Mouse (Mus musculus) heart, embryonic 12.5 days (tissue): ENCODE data around the gene Akap13. TPM values are rescaled to one million over a fixed set of nuclear protein-coding genes. Genes with fewer than 3 reads are reported as not detected.
"Not testable (repeated sequence)": the region's sequence is repeated elsewhere in the genome, so short reads cannot be mapped to it uniquely, and the experiment has no call there.

ENCODE experiments used
- ATAC-seq: fragments of 200-750 bp; cut with Nextera tagmentation; 2 replicates; pipeline ENCODE4 v1.8.0; 2017; ENCODE audit warnings: moderate TSS enrichment, moderate library complexity; ENCODE audit not compliant: insufficient number of reproducible peaks, low FRiP score
- H3K27ac ChIP-seq: fragments of 300-500 bp; sonication (generic); 2 replicates; pipeline ENCODE4 v1.5.1; 2016; ENCODE audit warnings: mild to moderate bottlenecking, moderate library complexity; ENCODE audit not compliant: poor library complexity, severe bottlenecking
- H3K27me3 ChIP-seq: fragments of 300-500 bp; sonication (generic); replicated peaks from 2 replicates; pipeline ENCODE4 v1.6.1; 2016; ENCODE audit warnings: mild to moderate bottlenecking, moderate library complexity
- H3K36me3 ChIP-seq: fragments of 300-500 bp; sonication (generic); 2 replicates; pipeline ENCODE4 v1.6.1; 2016; ENCODE audit warnings: mild to moderate bottlenecking, moderate library complexity
- H3K4me1 ChIP-seq: fragments of 300-500 bp; sonication (generic); replicated peaks from 2 replicates; pipeline ENCODE4 v1.6.1; 2016; ENCODE audit warnings: mild to moderate bottlenecking
- H3K4me2 ChIP-seq: fragments of 300-500 bp; sonication (generic); 2 replicates; pipeline ENCODE4 v1.6.1; 2016; ENCODE audit warnings: mild to moderate bottlenecking, moderate library complexity
- H3K4me3 ChIP-seq: fragments of 300-500 bp; sonication (generic); 2 replicates; pipeline ENCODE4 v1.5.1; 2016; ENCODE audit warnings: mild to moderate bottlenecking
- H3K9ac ChIP-seq: fragments of 300-500 bp; sonication (generic); 2 replicates; pipeline ENCODE4 v1.6.1; 2016; ENCODE audit warnings: mild to moderate bottlenecking, moderate library complexity
- H3K9me3 ChIP-seq: fragments of 300-500 bp; sonication (generic); replicated peaks from 2 replicates; pipeline ENCODE4 v1.6.1; 2016; ENCODE audit warnings: mild to moderate bottlenecking, moderate library complexity
- WGBS: fragments of 180-500 bp; shearing (Covaris S2); methylation state at CpG from one replicate; pipeline ENCODE4 v1.1.7; 2016; 5-methylcytosine and 5-hydroxymethylcytosine counted together
- polyA plus RNA-seq: library from polyadenylated mRNA; unstranded; fragments of >200 nt; fragmentation: Nextera tagmentation; extraction: Ambion mirVana; gene quantifications from 2 replicates; pipeline ENCODE4 v1.2.1, GENCODE M21; 2016

Akap13 gene
- polyA plus RNA-seq, 1 experiment from 2014 or later, result 66.9 TPM

DNA sequence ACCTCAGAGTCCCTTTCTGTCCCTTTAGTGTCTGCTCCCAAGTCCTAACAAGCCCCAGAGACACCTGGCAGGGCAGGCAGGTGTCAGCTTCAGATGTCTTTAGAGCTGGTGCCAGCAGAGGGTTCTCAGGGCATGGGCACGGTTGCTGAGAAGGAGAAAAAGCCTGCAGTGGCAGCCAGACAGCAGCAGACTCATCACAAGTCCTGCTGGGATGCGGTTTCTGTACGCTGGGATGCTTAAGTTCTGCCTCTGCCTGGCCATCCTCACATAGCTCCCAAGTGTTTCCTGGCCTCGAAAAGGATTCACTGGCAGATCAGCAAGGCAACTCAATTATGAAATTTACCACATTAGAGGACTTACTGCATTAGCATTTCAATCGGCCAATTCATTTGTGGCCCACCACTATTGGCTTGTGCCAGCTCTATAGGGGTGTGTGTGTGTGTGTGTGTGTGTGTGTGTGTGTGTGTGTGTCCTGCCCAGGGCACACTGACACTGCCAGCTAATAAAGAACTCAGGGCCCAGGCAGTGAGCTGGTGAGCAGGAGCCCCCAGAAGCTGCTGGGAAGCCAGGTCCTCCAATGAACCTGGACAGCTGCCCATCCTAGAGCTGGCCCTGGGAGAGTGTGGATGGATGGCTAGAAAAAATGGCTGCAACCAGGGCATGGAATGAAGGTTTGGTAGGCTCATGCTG, 311.9 kb downstream of the Akap13 start:
- H3K4me2 ChIP-seq, H3K4me1 ChIP-seq, H3K9ac ChIP-seq, H3K27ac ChIP-seq, H3K4me3 ChIP-seq, H3K9me3 ChIP-seq, H3K27me3 ChIP-seq, ATAC-seq: not testable (repeated sequence)
- H3K36me3 ChIP-seq, result peaks cover 36% of the 10 kb centered on the region
- 73% methylated on average over 1 of the region's 5 CpGs for WGBS

DNA sequence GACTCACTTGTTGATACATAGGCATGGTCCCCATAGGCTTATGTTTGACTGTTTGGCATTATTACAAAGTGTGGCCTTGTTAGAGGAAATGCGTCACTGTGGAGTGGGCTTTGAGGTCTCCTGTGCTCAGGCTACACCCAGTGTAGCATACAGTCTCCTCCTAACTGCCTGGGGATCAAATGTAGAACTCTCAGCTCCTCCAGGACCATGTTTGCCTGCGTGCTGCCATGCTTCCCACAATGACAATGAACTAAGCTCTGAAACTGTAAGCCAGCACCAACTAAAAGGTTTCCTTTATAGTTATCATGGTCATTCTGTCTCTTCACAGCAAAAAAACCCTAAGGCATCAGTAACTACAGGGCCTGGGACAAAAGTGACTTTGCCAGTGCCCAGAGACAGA, 312.8 kb downstream of the Akap13 start:
- no peak for ATAC-seq
- Histone ChIP-seq H3K4me3 (no peak overlapping the region), H3K4me1 (no peaks in the 10 kb centered on the region), H3K36me3 (peaks cover 37% of the 10 kb centered on the region), H3K27ac (no peak overlapping the region), H3K9ac (no peak overlapping the region), H3K4me2 (no peak overlapping the region), H3K9me3 (no peaks in the 10 kb centered on the region), H3K27me3 (no peaks in the 10 kb centered on the region)
- WGBS, result 82% methylated on average over 2 of the region's 2 CpGs

DNA sequence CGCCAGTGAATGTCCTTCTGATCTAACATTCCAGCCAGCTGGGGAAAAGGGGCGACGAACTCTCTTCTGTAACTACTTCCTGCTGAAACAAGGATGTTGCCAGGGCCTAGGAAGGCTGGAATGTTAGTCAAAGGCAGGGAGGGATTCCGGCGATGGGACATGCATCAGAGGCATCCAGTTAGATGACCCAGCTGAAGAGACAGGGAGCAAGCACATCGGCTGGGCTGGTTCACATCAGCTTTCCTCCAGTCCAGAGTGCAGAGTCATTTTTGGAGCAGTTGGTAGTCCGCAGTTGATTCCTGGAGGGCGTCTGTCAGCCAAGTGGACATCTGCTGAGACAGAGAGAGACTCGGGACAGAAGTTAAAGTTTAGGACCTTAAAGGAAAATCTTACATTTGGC, 314.6 kb downstream of the Akap13 start:
- H3K36me3 ChIP-seq, result peaks cover 40% of the 10 kb centered on the region
- WGBS, result 91% methylated on average over 9 of the region's 9 CpGs
- no peaks in the 10 kb centered on the region for H3K27me3 ChIP-seq

DNA sequence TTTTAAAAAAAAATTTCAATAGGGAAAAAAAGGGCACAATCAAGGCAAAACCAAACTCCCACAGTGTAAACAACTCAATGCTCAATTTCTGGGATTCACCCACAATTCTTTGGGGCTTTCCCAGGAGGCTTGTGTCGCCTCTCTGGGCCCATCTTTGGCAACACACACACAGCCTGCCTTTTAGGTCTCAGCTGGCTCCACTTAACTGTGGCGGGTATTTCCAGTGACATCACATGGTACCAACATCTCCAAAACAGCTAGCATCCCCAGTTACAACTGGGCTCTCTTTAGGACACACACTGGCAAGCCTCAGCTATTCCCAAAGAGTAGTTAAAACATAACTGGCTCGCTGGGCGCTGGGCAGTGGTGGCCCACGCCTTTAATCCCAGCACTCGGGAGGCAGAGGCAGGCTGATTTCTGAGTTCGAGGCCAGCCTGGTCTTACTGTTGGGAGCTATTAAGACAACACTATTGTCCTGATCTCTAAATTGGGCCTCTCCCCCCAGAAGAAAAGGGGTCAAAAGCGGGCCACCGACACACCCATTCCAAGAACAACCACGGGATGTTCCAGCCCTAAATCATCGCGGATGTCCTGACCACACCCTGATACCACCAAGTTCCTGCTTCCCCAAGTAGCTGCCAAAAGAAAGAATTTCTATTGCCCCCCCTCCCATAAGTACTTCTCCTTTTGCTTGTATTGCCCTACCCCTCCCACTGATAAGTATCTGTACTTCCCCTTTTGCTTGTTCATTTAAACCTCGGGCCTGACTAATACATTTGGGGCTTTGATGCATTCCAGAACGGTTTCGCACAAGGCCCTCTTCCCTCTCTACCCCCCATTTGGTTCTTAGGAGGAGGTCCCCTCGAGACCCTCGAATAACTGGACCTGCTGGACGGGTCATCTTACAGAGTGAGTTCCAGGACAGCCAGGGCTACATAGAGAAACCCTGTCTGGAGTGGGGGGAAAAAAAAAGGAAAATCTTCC, 319.1 kb downstream of the Akap13 start:
- not testable (repeated sequence) for H3K4me3 ChIP-seq, H3K27me3 ChIP-seq, H3K9me3 ChIP-seq, H3K4me2 ChIP-seq, H3K4me1 ChIP-seq, ATAC-seq, H3K9ac ChIP-seq, H3K27ac ChIP-seq
- 88% methylated on average over 18 of the region's 18 CpGs for WGBS
- peaks cover 76% of the 10 kb centered on the region for H3K36me3 ChIP-seq

More for the DNA sequence above, 314.6 kb downstream of the Akap13 start:
- H3K4me2 ChIP-seq, result no peak overlapping the region
- H3K9ac ChIP-seq, result no peak overlapping the region
- no peak overlapping the region for H3K27ac ChIP-seq
- ATAC-seq, result no peak
- H3K4me1 ChIP-seq, result no peaks in the 10 kb centered on the region
- no peak overlapping the region for H3K4me3 ChIP-seq
- H3K9me3 ChIP-seq, result no peaks in the 10 kb centered on the region

DNA sequence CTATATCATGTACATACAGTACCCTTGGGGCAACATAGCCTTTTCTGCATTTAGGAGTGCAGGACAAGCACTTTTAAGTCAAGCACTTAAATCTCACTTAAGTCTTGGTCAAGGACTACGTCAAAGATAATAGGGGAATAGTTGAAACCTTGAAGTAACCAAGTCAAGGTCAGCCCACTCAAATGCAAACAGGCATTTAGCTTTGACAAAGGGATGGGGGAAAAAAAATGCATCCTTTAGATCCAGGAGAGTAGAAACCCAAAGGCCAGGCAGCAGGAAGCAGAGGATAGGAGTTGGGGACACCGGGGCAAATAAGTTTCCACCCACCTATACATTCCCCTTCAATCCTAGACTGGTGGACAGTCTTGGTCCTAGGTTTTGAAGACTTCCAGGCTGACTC, 322.7 kb downstream of the Akap13 start:
- ATAC-seq, result no peak
- H3K36me3 ChIP-seq, result peaks cover 52% of the 10 kb centered on the region
- no peak overlapping the region for H3K9ac ChIP-seq
- H3K4me3 ChIP-seq, result no peak overlapping the region
- H3K9me3 ChIP-seq, result no peaks in the 10 kb centered on the region
- 85% methylated on average over 2 of the region's 2 CpGs for WGBS
- no peak overlapping the region for H3K27ac ChIP-seq
- H3K4me1 ChIP-seq, result peaks cover 13% of the 10 kb centered on the region
- H3K27me3 ChIP-seq, result no peaks in the 10 kb centered on the region
- H3K4me2 ChIP-seq, result no peak overlapping the region

DNA sequence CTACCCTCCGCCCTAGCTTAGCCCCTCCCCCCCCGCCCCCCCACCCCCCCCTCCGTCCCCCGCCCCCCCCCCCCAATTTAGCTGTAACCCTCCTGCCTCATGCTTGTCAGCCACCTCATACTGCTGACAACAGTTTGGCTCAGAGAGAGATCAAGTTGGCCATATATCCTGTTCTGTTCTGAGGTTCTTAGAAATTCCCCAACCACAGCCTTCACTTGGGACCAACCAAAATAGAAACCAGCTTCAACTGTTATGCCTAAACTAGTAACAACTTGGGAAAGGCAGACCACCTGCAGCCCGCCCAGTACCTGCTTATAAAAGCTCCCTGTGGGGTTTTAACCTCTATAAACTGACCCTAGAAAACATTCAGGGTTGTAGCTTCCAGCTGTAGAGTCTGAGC, 325.5 kb downstream of the Akap13 start:
- ATAC-seq, result no peak
- peak overlapping the region; percentile 70 for H3K4me2 ChIP-seq

DNA sequence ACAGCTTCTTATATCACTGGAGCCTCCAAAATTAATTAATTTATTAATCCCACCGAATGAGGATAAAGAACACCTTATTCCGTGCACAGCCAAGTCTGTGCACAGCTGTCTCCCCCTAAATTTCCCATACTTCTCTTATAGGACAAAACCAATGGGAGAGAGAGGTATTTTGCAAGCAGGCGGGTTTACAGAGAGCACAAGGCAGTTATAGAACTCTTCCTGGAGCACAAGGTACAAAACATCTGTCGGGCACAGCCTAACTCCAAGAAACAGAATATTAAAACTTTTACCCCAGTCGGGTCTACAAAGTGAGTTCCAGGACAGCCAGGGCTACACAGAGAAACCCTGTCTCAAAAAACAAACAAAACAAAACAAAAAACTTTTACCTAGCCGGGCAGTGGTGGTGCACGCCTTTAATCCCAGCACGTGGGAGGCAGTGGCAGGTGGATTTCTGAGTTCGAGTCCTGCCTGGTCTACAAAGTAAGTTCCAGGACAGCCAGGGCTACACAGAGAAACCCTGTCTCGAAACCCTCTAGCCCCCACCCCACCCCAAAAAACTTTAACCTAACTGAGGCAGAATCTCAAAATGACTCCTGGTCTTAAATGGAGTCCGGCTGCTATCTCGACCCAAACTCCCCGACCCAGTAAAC, 326.1 kb downstream of the Akap13 start:
- no peaks in the 10 kb centered on the region for H3K27me3 ChIP-seq
- peak overlapping the region; percentile 10; the same call in 1 of the 2 replicates for H3K27ac ChIP-seq
- peaks cover 13% of the 10 kb centered on the region for H3K4me1 ChIP-seq
- H3K9me3 ChIP-seq, result no peaks in the 10 kb centered on the region
- ATAC-seq, result no peak
- H3K9ac ChIP-seq, result peak overlapping the region; percentile 86
- WGBS, result 6% methylated on average over 13 of the region's 13 CpGs
- H3K4me3 ChIP-seq, result peak overlapping the region; percentile 83
- peaks cover 34% of the 10 kb centered on the region for H3K36me3 ChIP-seq
- H3K4me2 ChIP-seq, result peak overlapping the region; percentile 70

More for the DNA sequence above, 325.5 kb downstream of the Akap13 start:
- 24% methylated on average over 5 of the region's 5 CpGs for WGBS
- peaks cover 40% of the 10 kb centered on the region for H3K36me3 ChIP-seq
- peak overlapping the region; percentile 10; the same call in 1 of the 2 replicates for H3K27ac ChIP-seq
- no peaks in the 10 kb centered on the region for H3K27me3 ChIP-seq
- H3K9ac ChIP-seq, result peak overlapping the region; percentile 86; the same call in 1 of the 2 replicates
- H3K9me3 ChIP-seq, result no peaks in the 10 kb centered on the region
- H3K4me1 ChIP-seq, result peaks cover 13% of the 10 kb centered on the region
- peak overlapping the region; percentile 83 for H3K4me3 ChIP-seq

DNA sequence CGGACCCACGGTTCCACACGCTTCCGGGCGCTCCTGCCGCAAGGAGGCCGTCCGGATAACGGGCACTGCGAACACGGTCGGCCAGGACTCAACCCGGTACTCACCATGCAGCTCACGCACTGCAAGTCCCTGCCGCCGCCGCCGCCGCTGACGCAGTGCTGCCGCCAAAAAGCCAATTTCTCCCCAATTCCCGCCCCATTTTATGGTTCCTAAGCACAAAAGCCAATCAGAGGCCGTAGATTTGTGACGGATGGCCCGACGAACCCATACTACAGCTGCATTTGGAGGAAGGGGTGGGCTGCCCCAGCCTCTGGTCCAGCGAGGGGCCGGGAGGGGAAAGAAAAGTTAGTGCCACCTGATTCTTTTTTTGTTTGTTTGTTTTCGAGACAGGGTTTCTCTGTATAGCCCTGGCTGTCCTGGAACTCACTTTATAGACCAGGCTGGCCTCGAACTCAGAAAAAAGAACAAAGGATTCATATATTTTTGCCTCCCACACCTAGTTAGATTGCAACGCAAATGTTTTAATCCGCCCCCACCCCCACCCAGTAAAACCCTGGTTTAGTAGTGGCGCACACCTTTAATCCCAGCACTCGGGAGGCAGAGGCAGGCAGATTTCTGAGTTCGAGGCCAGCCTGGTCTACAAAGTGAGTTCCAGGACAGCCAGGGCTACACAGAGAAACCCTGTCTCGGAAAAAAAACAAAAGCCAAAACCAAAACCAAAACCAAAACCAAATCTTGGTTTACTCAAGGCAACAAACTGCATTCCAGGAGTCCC, 326.8 kb downstream of the Akap13 start:
- Histone ChIP-seq H3K4me2 (peak overlapping the region; percentile 70), H3K27me3 (no peaks in the 10 kb centered on the region), H3K27ac (no peak overlapping the region), H3K9me3 (no peaks in the 10 kb centered on the region), H3K4me1 (peaks cover 18% of the 10 kb centered on the region), H3K36me3 (peaks cover 27% of the 10 kb centered on the region), H3K4me3 (peak overlapping the region; percentile 83), H3K9ac (peak overlapping the region; percentile 86)
- peak; percentile 89 for ATAC-seq
- 10% methylated on average over 36 of the region's 36 CpGs for WGBS

DNA sequence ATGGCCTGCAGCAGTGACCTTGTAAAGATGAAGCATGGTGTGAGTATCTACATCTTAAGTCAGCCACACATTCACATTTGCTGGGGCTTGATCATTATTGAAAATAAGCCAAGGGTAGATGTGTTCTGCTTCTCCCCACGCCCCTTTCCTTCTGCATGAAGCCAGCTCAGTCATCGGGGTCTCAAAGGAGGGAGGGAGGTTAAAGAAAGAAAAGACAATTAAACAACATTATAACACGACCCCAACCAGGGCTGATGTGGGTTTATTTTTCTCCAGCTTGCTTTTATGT, 327.3 kb downstream of the Akap13 start:
- Histone ChIP-seq H3K9me3 (no peaks in the 10 kb centered on the region), H3K27ac (no peak overlapping the region), H3K27me3 (no peaks in the 10 kb centered on the region), H3K4me2 (peak overlapping the region; percentile 70; the same call in 1 of the 2 replicates), H3K36me3 (peaks cover 21% of the 10 kb centered on the region), H3K4me1 (peaks cover 23% of the 10 kb centered on the region), H3K9ac (no peak overlapping the region), H3K4me3 (no peak overlapping the region; the same call in 1 of the 2 replicates)
- no peak for ATAC-seq
- 80% methylated on average over 3 of the region's 3 CpGs for whole genome bisulfite sequencing

DNA sequence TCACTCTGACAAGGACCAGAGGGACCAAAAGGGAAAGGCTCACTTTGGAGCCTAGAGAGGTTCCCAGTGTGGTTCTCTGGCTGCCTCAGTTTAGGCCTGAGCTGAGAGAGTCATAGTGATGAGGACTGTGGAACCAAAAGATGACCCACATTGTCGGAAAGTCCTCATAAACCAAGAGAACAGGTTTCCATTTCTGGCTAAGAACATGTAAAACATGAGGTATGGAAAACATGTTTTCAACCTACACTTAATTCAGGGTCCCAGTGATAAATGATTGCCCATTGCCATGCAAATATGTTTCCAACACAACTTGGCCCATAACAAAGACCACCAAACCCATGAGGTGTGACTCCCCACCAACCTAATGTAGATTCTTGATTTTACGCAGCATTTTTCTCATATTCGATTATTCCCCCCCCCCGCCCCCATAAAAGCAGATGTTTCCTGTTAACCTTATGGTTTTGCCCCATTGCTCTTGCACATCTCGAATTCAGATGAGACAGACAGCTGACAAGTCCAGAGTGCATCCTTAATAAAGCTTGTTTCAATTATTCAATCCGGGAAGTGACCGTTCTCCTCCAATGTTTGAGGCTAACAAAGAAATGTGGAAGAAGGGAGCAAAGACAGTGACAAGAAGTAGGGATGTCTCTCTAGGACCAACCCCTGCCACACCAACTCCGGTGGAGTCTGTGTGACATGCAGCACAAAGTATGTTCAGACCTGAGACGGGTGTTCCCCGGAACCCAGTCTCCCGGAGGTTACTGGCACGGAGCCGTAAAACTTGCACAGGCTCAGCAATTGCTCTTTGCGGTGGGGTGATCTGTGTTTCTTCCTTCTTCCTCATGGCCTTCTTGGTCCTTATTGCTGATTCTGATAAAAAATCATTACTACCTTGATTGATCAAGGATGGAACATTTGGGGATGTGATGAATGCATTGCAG, 330.3 kb downstream of the Akap13 start:
- Histone ChIP-seq H3K36me3 (no peaks in the 10 kb centered on the region), H3K4me3 (no peak overlapping the region), H3K4me2 (no peak overlapping the region), H3K9ac (no peak overlapping the region), H3K4me1 (peaks cover 33% of the 10 kb centered on the region), H3K27me3 (no peaks in the 10 kb centered on the region), H3K9me3 (no peaks in the 10 kb centered on the region; the same call in 1 of the 2 replicates), H3K27ac (no peak overlapping the region)
- ATAC-seq, result no peak
- 89% methylated on average over 14 of the region's 14 CpGs for WGBS
